Mouse (Mus musculus): ENCODE measurements at regions not wholly inside any gene's neighbourhood (a gene's known extent, or its start where the extent isn't known, plus 50 kb on each side); places are given as distances from the start of the nearest gene placed in this dataset.

DNA sequence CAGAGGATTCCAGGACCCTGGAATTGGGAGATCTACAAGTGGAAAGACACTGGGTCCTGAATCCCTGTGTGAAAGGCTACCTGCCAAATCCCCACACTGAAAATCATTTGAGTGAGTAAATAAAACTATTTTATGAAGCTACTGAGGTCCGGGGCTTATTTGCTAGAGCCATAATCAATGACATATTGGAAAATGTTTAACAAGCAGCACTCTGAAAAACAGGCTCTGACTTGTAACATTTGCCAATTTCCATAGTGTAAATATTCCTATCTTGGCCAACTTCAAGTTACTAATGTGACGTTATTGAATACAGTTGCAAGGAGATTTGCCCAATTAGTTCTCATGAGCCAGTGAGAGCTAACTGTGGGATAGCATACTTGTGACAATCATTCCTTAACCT is 177.3 kb downstream of the Rdh14 start:
- no peak for TF ChIP-seq CTCF (conservative IDR thresholded peaks at IDR 0.05; ENCODE audit: low read length)
- TF ChIP-seq POU5F1 (IDR thresholded peaks at IDR 0.05; ENCODE audit: borderline replicate concordance, low read length): no peak

Data from E14TG2a.4 (cell line).